Mouse (Mus musculus): ENCODE data around the gene Abcb7.

DNA sequence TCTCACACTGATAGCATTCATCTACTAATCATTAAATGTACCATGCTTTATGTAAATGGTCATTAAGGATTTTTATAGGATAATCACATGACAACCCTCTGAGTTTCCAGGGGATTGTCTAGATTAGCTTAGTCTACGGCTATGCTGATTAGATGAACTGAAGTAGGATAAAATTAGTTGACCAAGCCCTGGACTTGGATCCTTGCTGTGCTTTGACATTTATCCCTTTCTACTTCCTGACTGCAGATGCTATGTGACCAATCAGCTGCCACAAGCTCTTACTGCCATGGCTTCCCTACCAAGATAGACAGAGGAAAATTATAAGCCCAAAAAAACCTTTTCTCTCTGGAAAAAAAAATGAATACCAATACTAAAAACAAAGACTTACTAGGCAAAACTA is 57.8 kb downstream of the Abcb7 start:
- TF ChIP-seq POLR2A (IDR thresholded peaks at IDR 0.05; ENCODE audit: borderline replicate concordance, extremely low read depth, insufficient read depth, insufficient read length, poor library complexity, severe bottlenecking) (no peak), CTCF (IDR thresholded peaks at IDR 0.05; ENCODE audit: borderline replicate concordance, extremely low read depth, insufficient read depth, insufficient read length) (no peak)
